Mouse (Mus musculus) embryonic facial prominence, embryonic 12.5 days (tissue): ENCODE results near the gene Kcnk7. TPM values are rescaled to one million over a fixed set of nuclear protein-coding genes. Genes with fewer than 3 reads are reported as not detected.

Experiments
- ATAC-seq: fragments of 200-750 bp; cut with Nextera tagmentation; 2 replicates; pipeline ENCODE4 v1.8.0; 2017; ENCODE audit not compliant: insufficient number of reproducible peaks, insufficient read depth, low FRiP score, low TSS enrichment
- H3K27ac ChIP-seq: fragments of 300-500 bp; sonication (generic); 2 replicates; pipeline ENCODE4 v1.5.1; 2016; ENCODE audit warnings: mild to moderate bottlenecking
- H3K27me3 ChIP-seq: fragments of 300-500 bp; sonication (generic); 2 replicates; pipeline ENCODE4 v1.6.1; 2016; ENCODE audit warnings: mild to moderate bottlenecking, moderate library complexity
- H3K36me3 ChIP-seq: fragments of 300-500 bp; sonication (generic); 2 replicates; pipeline ENCODE4 v1.6.1; 2016; ENCODE audit warnings: mild to moderate bottlenecking
- H3K4me1 ChIP-seq: fragments of 300-500 bp; sonication (generic); 2 replicates; pipeline ENCODE4 v1.6.1; 2016
- H3K4me2 ChIP-seq: fragments of 300-500 bp; sonication (generic); replicated peaks from 2 replicates; pipeline ENCODE4 v1.6.1; 2016; ENCODE audit warnings: mild to moderate bottlenecking, moderate library complexity
- H3K4me3 ChIP-seq: fragments of 300-500 bp; sonication (generic); 2 replicates; pipeline ENCODE4 v1.5.1; 2016; ENCODE audit warnings: mild to moderate bottlenecking
- H3K9ac ChIP-seq: fragments of 300-500 bp; sonication (generic); 2 replicates; pipeline ENCODE4 v1.6.1; 2016; ENCODE audit warnings: mild to moderate bottlenecking, moderate library complexity
- H3K9me3 ChIP-seq: fragments of 300-500 bp; sonication (generic); 2 replicates; pipeline ENCODE4 v1.6.1; 2016; ENCODE audit warnings: mild to moderate bottlenecking, moderate library complexity
- WGBS: fragments of 180-500 bp; shearing (Covaris S2); methylation state at CpG from one replicate; pipeline ENCODE4 v1.1.7; 2016; 5-methylcytosine and 5-hydroxymethylcytosine counted together
- polyA plus RNA-seq: library from polyadenylated mRNA; unstranded; fragments of >200 nt; fragmentation: Nextera tagmentation; extraction: Ambion mirVana; gene quantifications from 2 replicates; pipeline ENCODE4 v1.2.1, GENCODE M21; 2016

Kcnk7 gene
- polyA plus RNA-seq, 1 experiment from 2014 or later: 0.24 TPM

DNA sequence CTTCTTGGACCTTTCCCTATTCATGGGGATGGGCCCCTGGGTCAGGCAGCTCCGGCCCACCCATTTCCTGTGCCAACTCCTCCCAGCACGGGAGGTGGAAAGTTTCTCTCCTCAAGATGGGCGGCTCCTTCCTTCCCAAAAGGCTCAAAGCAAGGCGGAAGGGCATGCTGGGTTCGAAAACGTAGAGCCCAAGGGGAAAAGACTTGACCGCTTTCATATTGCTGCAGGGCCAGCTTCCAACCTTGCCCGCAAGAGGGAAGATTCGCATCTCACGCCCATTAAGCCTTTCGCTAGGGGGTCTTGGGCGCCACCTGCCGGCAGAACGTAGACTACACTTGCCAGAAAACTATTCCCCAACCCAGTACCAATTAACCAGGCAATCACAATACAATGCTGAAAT is 23.5 kb downstream of the Kcnk7 start:
- 3% methylated on average over 14 of the region's 14 CpGs for WGBS
- no peaks in the 10 kb centered on the region for H3K27me3 ChIP-seq
- no peak for ATAC-seq
- peak overlapping the region; percentile 89 for H3K4me3 ChIP-seq
- no peaks in the 10 kb centered on the region for H3K9me3 ChIP-seq
- 0 out of 2 replicates have a peak overlapping the region, but pooled peaks have one; percentile 26 for H3K27ac ChIP-seq
- peaks cover 51% of the 10 kb centered on the region for H3K4me1 ChIP-seq
- H3K36me3 ChIP-seq: peaks cover 17% of the 10 kb centered on the region
- H3K4me2 ChIP-seq: peak overlapping the region; percentile 97
- peak overlapping the region; percentile 98 for H3K9ac ChIP-seq

- peak overlapping the region; percentile 95 for H3K27ac ChIP-seq
- H3K9ac ChIP-seq: peak overlapping the region; percentile 98
- H3K9me3 ChIP-seq: no peaks in the 10 kb centered on the region
- peak overlapping the region; percentile 89 for H3K4me3 ChIP-seq
- H3K36me3 ChIP-seq: peaks cover 8% of the 10 kb centered on the region; the same call in 1 of the 2 replicates
- peaks cover 51% of the 10 kb centered on the region for H3K4me1 ChIP-seq
- WGBS: 8% methylated on average over 37 of the region's 37 CpGs
- no peaks in the 10 kb centered on the region for H3K27me3 ChIP-seq
- no peak for ATAC-seq
- peak overlapping the region; percentile 97 for H3K4me2 ChIP-seq
These were observed 24.7 kb downstream of the Kcnk7 start for GRCm38 (mm10) chr19:5728631-5729443.

- Histone ChIP-seq H3K36me3 (0 out of 2 replicates have a peak, but pooled peaks cover 2% of the 10 kb centered on the region), H3K4me3 (peak within 1 kb of the TSS; percentile 89), H3K27ac (peak within 1 kb of the TSS; percentile 95), H3K4me1 (peaks cover 51% of the 10 kb centered on the region), H3K9me3 (no peaks in the 10 kb centered on the region), H3K4me2 (peak within 1 kb of the TSS; percentile 97), H3K27me3 (no peaks in the 10 kb centered on the region), H3K9ac (peak within 1 kb of the TSS; percentile 98)
- ATAC-seq: peak; percentile 78
- under 1% methylated on average over 35 of the region's 37 CpGs for WGBS
These were observed 25.3 kb downstream of the Kcnk7 start, which contains the start of gene Fam89b for GRCm38 (mm10) chr19:5729444-5729815. Fam89b (minus strand) TSS chr19:5729653.

- H3K4me3 ChIP-seq: peak overlapping the region; percentile 89
- WGBS: 73% methylated on average over 29 of the region's 29 CpGs
These were observed 26.4 kb downstream of the Kcnk7 start for GRCm38 (mm10) chr19:5730314-5731186.

GRCm38 (mm10) chr19:5731264-5731978 is 27.3 kb downstream of the Kcnk7 start:
- WGBS: 1% methylated on average over 47 of the region's 47 CpGs
- no peaks in the 10 kb centered on the region for H3K36me3 ChIP-seq
- peak; percentile 63 for ATAC-seq
- H3K4me3 ChIP-seq: peak overlapping the region; percentile 89
- H3K27ac ChIP-seq: peak overlapping the region; percentile 46; the same call in 1 of the 2 replicates
- H3K27me3 ChIP-seq: 0 out of 2 replicates have a peak, but pooled peaks cover 3% of the 10 kb centered on the region
- peaks cover 36% of the 10 kb centered on the region for H3K4me1 ChIP-seq
- peak overlapping the region; percentile 75 for H3K9ac ChIP-seq
- H3K4me2 ChIP-seq: peak overlapping the region; percentile 97
- H3K9me3 ChIP-seq: no peaks in the 10 kb centered on the region

More at GRCm38 (mm10) chr19:5730314-5731186, 26.4 kb downstream of the Kcnk7 start:
- Histone ChIP-seq H3K9ac (peak overlapping the region; percentile 75), H3K27ac (no peak overlapping the region), H3K4me2 (peak overlapping the region; percentile 97), H3K4me1 (peaks cover 44% of the 10 kb centered on the region), H3K9me3 (no peaks in the 10 kb centered on the region), H3K27me3 (0 out of 2 replicates have a peak, but pooled peaks cover 2% of the 10 kb centered on the region), H3K36me3 (no peaks in the 10 kb centered on the region)
- no peak for ATAC-seq

DNA sequence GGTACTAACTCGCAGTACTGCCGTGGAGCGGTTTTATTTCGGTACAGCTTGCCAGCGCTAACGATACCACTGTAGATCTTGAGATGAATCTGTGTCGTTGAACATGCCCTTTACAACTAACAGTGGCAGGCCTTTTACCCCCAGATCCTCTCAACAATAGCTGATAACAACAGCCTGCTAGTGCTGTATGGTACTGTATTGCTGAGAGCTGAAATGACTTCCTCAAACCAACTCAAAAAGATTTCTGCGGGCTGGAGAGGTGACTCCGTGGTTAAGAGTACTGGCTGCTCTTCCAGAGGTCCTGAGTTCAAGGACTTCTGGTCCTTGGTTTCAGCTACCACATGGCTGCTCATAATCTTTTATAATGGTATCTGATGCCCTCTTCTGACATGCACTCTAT is 30.2 kb downstream of the Kcnk7 start:
- ATAC-seq: no peak
- 83% methylated on average over 9 of the region's 9 CpGs for WGBS
- no peak overlapping the region for H3K4me2 ChIP-seq
- H3K9ac ChIP-seq: no peak overlapping the region
- no peaks in the 10 kb centered on the region for H3K36me3 ChIP-seq
- H3K4me3 ChIP-seq: no peak overlapping the region
- peaks cover 15% of the 10 kb centered on the region for H3K4me1 ChIP-seq
- H3K27me3 ChIP-seq: 0 out of 2 replicates have a peak, but pooled peaks cover 7% of the 10 kb centered on the region
- no peak overlapping the region for H3K27ac ChIP-seq
- no peaks in the 10 kb centered on the region for H3K9me3 ChIP-seq

DNA sequence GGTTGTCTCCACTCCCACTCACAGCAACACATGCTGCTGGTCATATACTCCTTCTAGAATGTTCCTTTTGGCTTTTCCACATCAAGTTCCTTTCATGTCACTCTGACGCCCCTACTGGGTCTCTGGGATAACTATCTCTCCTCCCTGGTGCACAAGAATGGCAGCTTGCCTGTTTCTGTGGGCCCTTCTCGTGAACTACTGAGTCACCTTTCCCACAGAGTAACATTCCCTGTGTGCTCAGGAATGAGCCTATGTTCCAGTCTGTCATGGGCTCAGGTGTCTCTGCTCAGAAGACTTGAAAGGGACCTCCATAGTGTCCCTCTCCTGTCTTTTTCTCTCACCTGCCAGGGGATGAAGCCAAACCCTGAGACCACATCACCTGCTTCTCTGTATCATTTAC is 35.3 kb downstream of the Kcnk7 start:
- Histone ChIP-seq H3K4me3 (no peak overlapping the region), H3K4me1 (peaks cover 24% of the 10 kb centered on the region), H3K27ac (no peak overlapping the region), H3K9me3 (no peaks in the 10 kb centered on the region), H3K4me2 (no peak overlapping the region), H3K9ac (no peak overlapping the region), H3K36me3 (no peaks in the 10 kb centered on the region), H3K27me3 (peaks cover 17% of the 10 kb centered on the region; the same call in 1 of the 2 replicates)
- 64% methylated on average over 2 of the region's 2 CpGs for WGBS
- ATAC-seq: no peak

- H3K9ac ChIP-seq: peak within 1 kb of the TSS; percentile 93
- no peaks in the 10 kb centered on the region for H3K36me3 ChIP-seq
- peak within 1 kb of the TSS; percentile 75 for H3K4me3 ChIP-seq
- peaks cover 29% of the 10 kb centered on the region for H3K4me1 ChIP-seq
- H3K9me3 ChIP-seq: no peaks in the 10 kb centered on the region
- H3K27ac ChIP-seq: peak within 1 kb of the TSS; percentile 90
- peaks cover 26% of the 10 kb centered on the region for H3K27me3 ChIP-seq
- H3K4me2 ChIP-seq: peak within 1 kb of the TSS; percentile 93
- ATAC-seq: no peak
- 15% methylated on average over 10 of the region's 14 CpGs for WGBS
These were observed 36.5 kb downstream of the Kcnk7 start, which contains the start of gene Ltbp3 for GRCm38 (mm10) chr19:5740320-5741317. Ltbp3 (plus strand) TSS chr19:5740904.

GRCm38 (mm10) chr19:5741641-5742240 is 37.6 kb downstream of the Kcnk7 start:
- H3K36me3 ChIP-seq: no peaks in the 10 kb centered on the region
- H3K27ac ChIP-seq: peak overlapping the region; percentile 90
- peaks cover 33% of the 10 kb centered on the region for H3K27me3 ChIP-seq
- H3K4me1 ChIP-seq: peaks cover 39% of the 10 kb centered on the region
- H3K9ac ChIP-seq: peak overlapping the region; percentile 93
- under 1% methylated on average over 53 of the region's 55 CpGs for WGBS
- H3K9me3 ChIP-seq: no peaks in the 10 kb centered on the region
- peak; percentile 53; the same call in 1 of the 2 replicates for ATAC-seq
- peak overlapping the region; percentile 75 for H3K4me3 ChIP-seq
- H3K4me2 ChIP-seq: peak overlapping the region; percentile 93

- Histone ChIP-seq H3K4me2 (peak overlapping the region; percentile 93), H3K27me3 (peaks cover 36% of the 10 kb centered on the region), H3K27ac (peak overlapping the region; percentile 90), H3K36me3 (no peaks in the 10 kb centered on the region), H3K4me3 (peak overlapping the region; percentile 75), H3K4me1 (peaks cover 39% of the 10 kb centered on the region), H3K9me3 (no peaks in the 10 kb centered on the region), H3K9ac (peak overlapping the region; percentile 93)
- ATAC-seq: no peak
- WGBS: under 1% methylated on average over 32 of the region's 32 CpGs
These were observed 38.1 kb downstream of the Kcnk7 start for GRCm38 (mm10) chr19:5742241-5742641.
